Mouse (Mus musculus) liver, embryonic 11.5 days (tissue): ENCODE measurements around the gene Chuk. TPM values are rescaled to one million over a fixed set of nuclear protein-coding genes. Genes with fewer than 3 reads are reported as not detected.

Experiments used
- ATAC-seq: fragments of 200-750 bp; cut with Nextera tagmentation; replicated peaks from 2 replicates; pipeline ENCODE4 v1.8.0; 2017; ENCODE audit warnings: moderate number of reproducible peaks, mild to moderate bottlenecking, moderate TSS enrichment, moderate library complexity; ENCODE audit not compliant: low FRiP score
- DNase-seq: peaks from one replicate; pipeline ENCODE4 v3.0.0-alpha.2; 2017; ENCODE audit warnings: low spot score
- H3K27ac ChIP-seq: fragments of 300-500 bp; sonication (generic); 2 replicates; pipeline ENCODE4 v1.5.1; 2014; ENCODE audit warnings: mild to moderate bottlenecking, low read depth, low read length, control low read depth
- H3K27me3 ChIP-seq: fragments of 300-500 bp; sonication (generic); replicated peaks from 2 replicates; pipeline ENCODE4 v1.6.1; 2014; ENCODE audit warnings: low read length, mixed read lengths; ENCODE audit not compliant: control insufficient read depth, insufficient read depth
- H3K36me3 ChIP-seq: fragments of 300-500 bp; sonication (generic); 2 replicates; pipeline ENCODE4 v1.6.1; 2014; ENCODE audit warnings: mild to moderate bottlenecking, low read length, moderate library complexity, mixed read lengths; ENCODE audit not compliant: control insufficient read depth, insufficient read depth
- H3K4me1 ChIP-seq: fragments of 300-500 bp; sonication (generic); replicated peaks from 2 replicates; pipeline ENCODE4 v1.6.1; 2014; ENCODE audit warnings: low read length, mixed read lengths; ENCODE audit not compliant: control insufficient read depth, insufficient read depth
- H3K4me2 ChIP-seq: fragments of 300-500 bp; sonication (generic); 2 replicates; pipeline ENCODE4 v1.6.1; 2014; ENCODE audit warnings: mild to moderate bottlenecking, control low read depth, moderate library complexity
- H3K4me3 ChIP-seq: fragments of 300-500 bp; sonication (generic); 2 replicates; pipeline ENCODE4 v1.5.1; 2014; ENCODE audit warnings: low read depth, low read length, control low read depth
- H3K9ac ChIP-seq: fragments of 300-500 bp; sonication (generic); 2 replicates; pipeline ENCODE4 v1.6.1; 2014; ENCODE audit warnings: low read depth, low read length, control low read depth
- H3K9me3 ChIP-seq: fragments of 300-500 bp; sonication (generic); 2 replicates; pipeline ENCODE4 v1.6.1; 2016; ENCODE audit warnings: low read length, inconsistent platforms, mixed read lengths; ENCODE audit not compliant: control insufficient read depth
- WGBS: fragments of 180-500 bp; shearing (Covaris S2); extraction: QIAGEN DNeasy Blood & Tissue Kit; methylation state at CpG from one replicate; pipeline ENCODE4 v1.1.7; 2014; 5-methylcytosine and 5-hydroxymethylcytosine counted together
- polyA plus RNA-seq: library from polyadenylated mRNA; unstranded; fragments of >200 nt; fragmentation: Nextera tagmentation; extraction: Ambion mirVana; gene quantifications from 2 replicates; pipeline ENCODE4 v1.2.1, GENCODE M21; 2014

The Chuk gene
- polyA plus RNA-seq, 1 experiment from 2014 or later, result 42.2 TPM

- peaks cover 33% of the 10 kb centered on the region for H3K36me3 ChIP-seq
- H3K9me3 ChIP-seq, result no peaks in the 10 kb centered on the region
- H3K4me2 ChIP-seq, result no peak overlapping the region
- H3K27ac ChIP-seq, result no peak overlapping the region
- H3K27me3 ChIP-seq, result no peaks in the 10 kb centered on the region
- no peak overlapping the region for H3K4me3 ChIP-seq
- H3K4me1 ChIP-seq, result no peaks in the 10 kb centered on the region
- no peak overlapping the region for H3K9ac ChIP-seq
- no peak for ATAC-seq
- no peak for DNase-seq
These were observed 10.5 kb upstream of the Chuk start for GRCm38 (mm10) chr19:44117793-44118192.

- WGBS, result 70% methylated on average over 7 of the region's 7 CpGs
- H3K9me3 ChIP-seq, result no peaks in the 10 kb centered on the region
- no peak overlapping the region for H3K9ac ChIP-seq
- H3K4me3 ChIP-seq, result no peak overlapping the region
- peaks cover 28% of the 10 kb centered on the region for H3K36me3 ChIP-seq
- DNase-seq (no peak), ATAC-seq (no peak)
- no peaks in the 10 kb centered on the region for H3K27me3 ChIP-seq
- peaks cover 2% of the 10 kb centered on the region; the same call in 1 of the 2 replicates for H3K4me1 ChIP-seq
- no peak overlapping the region for H3K27ac ChIP-seq
- H3K4me2 ChIP-seq, result no peak overlapping the region
These were observed 4.4 kb upstream of the Chuk start for GRCm38 (mm10) chr19:44111706-44112105.

- Histone ChIP-seq H3K27ac (no peak overlapping the region), H3K9ac (no peak overlapping the region), H3K4me2 (no peak overlapping the region), H3K4me3 (no peak overlapping the region), H3K36me3 (peaks cover 23% of the 10 kb centered on the region), H3K27me3 (no peaks in the 10 kb centered on the region), H3K9me3 (no peaks in the 10 kb centered on the region), H3K4me1 (peaks cover 11% of the 10 kb centered on the region)
- ATAC-seq, result no peak
- WGBS, result 86% methylated on average over 9 of the region's 9 CpGs
- DNase-seq, result no peak
These were observed 3.1 kb upstream of the Chuk start for GRCm38 (mm10) chr19:44110356-44110755.

GRCm38 (mm10) chr19:44108996-44109395 lies 1.7 kb upstream of the Chuk start:
- no peak for ATAC-seq
- Histone ChIP-seq H3K9ac (no peak overlapping the region), H3K9me3 (no peaks in the 10 kb centered on the region), H3K4me2 (no peak overlapping the region), H3K27me3 (no peaks in the 10 kb centered on the region), H3K36me3 (peaks cover 22% of the 10 kb centered on the region), H3K4me3 (no peak overlapping the region), H3K4me1 (peaks cover 16% of the 10 kb centered on the region), H3K27ac (no peak overlapping the region)
- no peak for DNase-seq

GRCm38 (mm10) chr19:44107661-44108521 lies 611 bp upstream of the Chuk start:
- WGBS, result 31% methylated on average over 22 of the region's 22 CpGs
- Histone ChIP-seq H3K9me3 (no peaks in the 10 kb centered on the region), H3K36me3 (peaks cover 15% of the 10 kb centered on the region), H3K27ac (no peak overlapping the region), H3K27me3 (no peaks in the 10 kb centered on the region), H3K4me1 (peaks cover 16% of the 10 kb centered on the region), H3K4me2 (peak overlapping the region; percentile 85), H3K9ac (peak overlapping the region; percentile 58), H3K4me3 (peak overlapping the region; percentile 91)
- DNase-seq (no peak), ATAC-seq (peak; percentile 37)

- Histone ChIP-seq H3K27me3 (no peaks in the 10 kb centered on the region), H3K9ac (no peak overlapping the region), H3K4me2 (no peak overlapping the region), H3K4me3 (no peak overlapping the region), H3K27ac (no peak overlapping the region), H3K9me3 (no peaks in the 10 kb centered on the region), H3K4me1 (peaks cover 16% of the 10 kb centered on the region), H3K36me3 (peaks cover 6% of the 10 kb centered on the region; the same call in 1 of the 2 replicates)
- 81% methylated on average over 1 of the region's 1 CpGs for WGBS
- DNase-seq (no peak), ATAC-seq (no peak)
These were observed 2.9 kb downstream of the Chuk start for GRCm38 (mm10) chr19:44104393-44104792.

GRCm38 (mm10) chr19:44103001-44103400 lies 4.3 kb downstream of the Chuk start:
- ATAC-seq, result no peak
- no peaks in the 10 kb centered on the region for H3K9me3 ChIP-seq
- H3K27ac ChIP-seq, result no peak overlapping the region
- peaks cover 16% of the 10 kb centered on the region for H3K4me1 ChIP-seq
- WGBS, result 93% methylated on average over 3 of the region's 3 CpGs
- DNase-seq, result no peak
- H3K27me3 ChIP-seq, result no peaks in the 10 kb centered on the region
- H3K9ac ChIP-seq, result no peak overlapping the region
- H3K4me2 ChIP-seq, result no peak overlapping the region
- H3K4me3 ChIP-seq, result no peak overlapping the region
- peaks cover 12% of the 10 kb centered on the region; the same call in 1 of the 2 replicates for H3K36me3 ChIP-seq

GRCm38 (mm10) chr19:44100840-44101239 lies 6.4 kb downstream of the Chuk start:
- H3K4me1 ChIP-seq, result peaks cover 5% of the 10 kb centered on the region
- H3K36me3 ChIP-seq, result peaks cover 23% of the 10 kb centered on the region
- no peaks in the 10 kb centered on the region for H3K27me3 ChIP-seq
- no peaks in the 10 kb centered on the region for H3K9me3 ChIP-seq
- H3K4me3 ChIP-seq, result no peak overlapping the region
- H3K4me2 ChIP-seq, result no peak overlapping the region
- H3K9ac ChIP-seq, result no peak overlapping the region
- H3K27ac ChIP-seq, result no peak overlapping the region
- ATAC-seq (no peak), DNase-seq (no peak)

- H3K27ac ChIP-seq, result no peak overlapping the region
- 69% methylated on average over 3 of the region's 3 CpGs for WGBS
These were observed 21.0 kb downstream of the Chuk start for GRCm38 (mm10) chr19:44086278-44086677.

More at GRCm38 (mm10) chr19:44086278-44086677, 21.0 kb downstream of the Chuk start:
- Histone ChIP-seq H3K9me3 (no peaks in the 10 kb centered on the region), H3K4me2 (no peak overlapping the region), H3K27me3 (no peaks in the 10 kb centered on the region), H3K4me1 (no peaks in the 10 kb centered on the region), H3K36me3 (peaks cover 9% of the 10 kb centered on the region; the same call in 1 of the 2 replicates), H3K9ac (no peak overlapping the region), H3K4me3 (no peak overlapping the region)
- DNase-seq (no peak), ATAC-seq (no peak)
